ENCODE assay signal across 14 mouse cellular contexts in genomic region chr17:35124261-35124896, GRCm38 (mm10). TPM values are rescaled to one million over a fixed set of nuclear protein-coding genes. Genes with fewer than 3 reads are reported as not detected.
DNase-seq lines count a peak whose midpoint lies in the region; ATAC-seq and TF ChIP-seq lines count a peak whose summit lies in the region.
"Not testable (repeated sequence)": the region's sequence is repeated elsewhere in the genome, so short reads cannot be mapped to it uniquely, and the experiment has no call there.
"Had no signal": no experiment of that assay in that cellular context is flagged by ENCODE, and none has a peak within 500 bp of the region (broad histone marks: within the 10 kb centered on the region; RNA-seq: fewer than 3 reads in every experiment).

No protein-coding gene starts in this region.

- H3K4me2 ChIP-seq in intestine, embryonic 16.5 days (ENCODE audit: low read depth, low read length); stomach, embryonic 16.5 days (ENCODE audit: low read depth, low read length): not testable (repeated sequence)

- peaks cover 24% of the 10 kb centered on the region for H3K79me2 ChIP-seq in liver, adult 2 months (ENCODE audit: control insufficient read depth, insufficient read depth, low read length)

- peak overlapping the region; percentile 50 for H3K27ac ChIP-seq in bone marrow, adult 2 months (ENCODE audit: control insufficient read depth, insufficient read depth, low read depth, low read length, poor library complexity)
- H3K27ac ChIP-seq in intestine, embryonic 16.5 days (ENCODE audit: low read length): peak overlapping the region; percentile 94
- peak overlapping the region; percentile 21; the same call in 1 of the 2 replicates for H3K27ac ChIP-seq in kidney, adult 2 months (ENCODE audit: insufficient read depth, low read depth, low read length)
- H3K27ac ChIP-seq in liver, adult 2 months (replicated peaks; ENCODE audit: insufficient read depth, low read depth, low read length); midbrain, embryonic 10.5 days (replicated peaks): not testable (repeated sequence)
- H3K27ac ChIP-seq in stomach, embryonic 16.5 days (ENCODE audit: low read length): peak overlapping the region; percentile 90; the same call in 1 of the 2 replicates

- not testable (repeated sequence) for H3K9ac ChIP-seq in intestine, embryonic 16.5 days (ENCODE audit: low read depth, low read length); liver, adult 2 months (ENCODE audit: low read depth, low read length); stomach, embryonic 16.5 days (ENCODE audit: low read length)

- H3K4me3 ChIP-seq in bone marrow, adult 2 months (replicated peaks; ENCODE audit: control insufficient read depth, low read depth, low read length); intestine, embryonic 16.5 days (ENCODE audit: low read length); kidney, adult 2 months (ENCODE audit: insufficient read depth, low read depth, low read length); liver, adult 2 months (ENCODE audit: insufficient read depth, low read depth, low read length); stomach, embryonic 16.5 days (replicated peaks; ENCODE audit: low read length): not testable (repeated sequence)
- 0 out of 2 replicates have a peak overlapping the region, but pooled peaks have one; percentile 1 for H3K4me3 ChIP-seq in midbrain, embryonic 10.5 days

- not testable (repeated sequence) for ATAC-seq in intestine, embryonic 16.5 days; stomach, embryonic 16.5 days (ENCODE audit: insufficient read depth, low FRiP score)

- WGBS in bone marrow, adult 2 months: 89% methylated on average over 12 of the region's 12 CpGs
- 83% methylated on average over 12 of the region's 12 CpGs for WGBS in intestine, embryonic 16.5 days
- 80% methylated on average over 12 of the region's 12 CpGs for WGBS in kidney, adult 2 months
- WGBS in liver, adult 2 months: 85% methylated on average over 12 of the region's 12 CpGs
- 93% methylated on average over 12 of the region's 12 CpGs for WGBS in midbrain, embryonic 10.5 days
- 90% methylated on average over 12 of the region's 12 CpGs for WGBS in stomach, embryonic 16.5 days

- H3K36me3 ChIP-seq in intestine, embryonic 16.5 days (ENCODE audit: control insufficient read depth, insufficient read depth, low read length); kidney, adult 2 months (ENCODE audit: control insufficient read depth, insufficient read depth, low read length); stomach, embryonic 16.5 days (ENCODE audit: control insufficient read depth, insufficient read depth, low read length): not testable (repeated sequence)
- H3K36me3 ChIP-seq in liver, adult 2 months (ENCODE audit: control insufficient read depth, insufficient read depth, low read length): peaks cover 11% of the 10 kb centered on the region; the same call in 1 of the 2 replicates
- peaks cover 37% of the 10 kb centered on the region for H3K36me3 ChIP-seq in midbrain, embryonic 10.5 days

- H3K4me1 ChIP-seq in bone marrow, adult 2 months (ENCODE audit: control insufficient read depth, insufficient read depth, low read length): not testable (repeated sequence)
- H3K4me1 ChIP-seq in intestine, embryonic 16.5 days (ENCODE audit: control insufficient read depth, insufficient read depth, low read length): peaks cover 37% of the 10 kb centered on the region
- H3K4me1 ChIP-seq in kidney, adult 2 months (ENCODE audit: control insufficient read depth, insufficient read depth, low read length): peaks cover 26% of the 10 kb centered on the region; the same call in 1 of the 2 replicates
- H3K4me1 ChIP-seq in liver, adult 2 months (ENCODE audit: control insufficient read depth, insufficient read depth, low read length): peaks cover 23% of the 10 kb centered on the region
- peaks cover 53% of the 10 kb centered on the region for H3K4me1 ChIP-seq in midbrain, embryonic 10.5 days
- peaks cover 42% of the 10 kb centered on the region for H3K4me1 ChIP-seq in stomach, embryonic 16.5 days (ENCODE audit: control insufficient read depth, insufficient read depth, low read length)

- not testable (repeated sequence) for H3K9me3 ChIP-seq in intestine, embryonic 16.5 days (ENCODE audit: control insufficient read depth, low read length); midbrain, embryonic 10.5 days (replicated peaks); stomach, embryonic 16.5 days (replicated peaks; ENCODE audit: control insufficient read depth, low read length)

- not testable (repeated sequence) for H3K27me3 ChIP-seq in intestine, embryonic 16.5 days (replicated peaks; ENCODE audit: control insufficient read depth, insufficient read depth, low read length); kidney, adult 2 months (replicated peaks; ENCODE audit: control insufficient read depth, insufficient read depth, low read length); liver, adult 2 months (ENCODE audit: control insufficient read depth, insufficient read depth, low read length); midbrain, embryonic 10.5 days (ENCODE audit: low read depth, poor library complexity, severe bottlenecking); stomach, embryonic 16.5 days (ENCODE audit: control insufficient read depth, insufficient read depth, low read length)

- peak; percentile 56 for DNase-seq in cerebellum, adult 9-11 months
- peak; percentile 62 for DNase-seq in kidney, adult 2 months
- DNase-seq in kidney, postnatal 36 days: peak; percentile 48 to 56
- DNase-seq in liver, adult 2 months (ENCODE audit: extremely low read depth, low read depth, low spot score): peak; percentile 38
- not testable (repeated sequence) for DNase-seq in midbrain, embryonic 10.5 days (ENCODE audit: low spot score)

- not testable (repeated sequence) for TF ChIP-seq POLR2A in bone marrow, adult 2 months (IDR thresholded peaks at IDR 0.05; ENCODE audit: borderline replicate concordance, control insufficient read depth, low read depth, low read length); kidney, adult 2 months (IDR thresholded peaks at IDR 0.05; ENCODE audit: low read depth, low read length); liver, adult 2 months (IDR thresholded peaks at IDR 0.05; ENCODE audit: extremely low read depth, insufficient read depth, low read length)

- not testable (repeated sequence) for TF ChIP-seq CTCF in bone marrow, adult 2 months (IDR thresholded peaks at IDR 0.05; ENCODE audit: control insufficient read depth, insufficient read depth, low read length); kidney, adult 2 months (conservative IDR thresholded peaks at IDR 0.05; ENCODE audit: insufficient read depth, insufficient read length, low read depth, low read length); liver, adult 2 months (IDR thresholded peaks at IDR 0.05; ENCODE audit: low read depth, low read length)

RNA-seq across cellular contexts. Expression of gene D17H6S53E, which starts 1.8 kb away (rescaled TPM):
- 6.8 and 20.2 TPM in 2 replicates for polyA plus RNA-seq in bone marrow, adult 2 months (2011; ENCODE audit: insufficient read depth, insufficient read length, low replicate concordance, missing spikeins)
- 15.4 and 18.3 TPM in 2 replicates for polyA plus RNA-seq in intestine, embryonic 16.5 days (2015; fragmentation: Nextera tagmentation; extraction: Ambion mirVana)
- 10.7 and 12.9 TPM in 2 replicates for polyA plus RNA-seq in kidney, adult 2 months (2012; rRNA removed)
- 9.8 and 11.4 TPM in 2 replicates for total RNA-seq in liver, adult 2 months (2014; rRNA removed)
- 12.4 and 18.3 TPM in 2 replicates for polyA plus RNA-seq in liver, adult 2 months (2012; rRNA removed)
- polyA plus RNA-seq in midbrain, embryonic 10.5 days (2016; fragmentation: Nextera tagmentation; extraction: Ambion mirVana): 9.5 and 9.6 TPM in 2 replicates
- 11.7 and 14.2 TPM in 2 replicates for polyA plus RNA-seq in stomach, embryonic 16.5 days (2015; fragmentation: Nextera tagmentation; extraction: Ambion mirVana)

RNA-seq across cellular contexts. Expression of gene Csnk2b, which starts 2.5 kb away (rescaled TPM):
- polyA plus RNA-seq in bone marrow, adult 2 months (2011; ENCODE audit: insufficient read depth, insufficient read length, low replicate concordance, missing spikeins): 155 and 166 TPM in 2 replicates
- 246 and 254 TPM in 2 replicates for polyA plus RNA-seq in intestine, embryonic 16.5 days (2015; fragmentation: Nextera tagmentation; extraction: Ambion mirVana)
- 434 and 474 TPM in 2 replicates for polyA plus RNA-seq in kidney, adult 2 months (2012; rRNA removed)
- 60.9 and 111 TPM in 2 replicates for total RNA-seq in liver, adult 2 months (2014; rRNA removed)
- 215 and 228 TPM in 2 replicates for polyA plus RNA-seq in liver, adult 2 months (2012; rRNA removed)
- 299 and 306 TPM in 2 replicates for polyA plus RNA-seq in midbrain, embryonic 10.5 days (2016; fragmentation: Nextera tagmentation; extraction: Ambion mirVana)
- polyA plus RNA-seq in stomach, embryonic 16.5 days (2015; fragmentation: Nextera tagmentation; extraction: Ambion mirVana): 245 and 269 TPM in 2 replicates

RNA-seq across cellular contexts. Expression of gene Gpank1, which starts 3.1 kb away (rescaled TPM):
- polyA plus RNA-seq in bone marrow, adult 2 months (2011; ENCODE audit: insufficient read depth, insufficient read length, low replicate concordance, missing spikeins): 29.8 and 39.0 TPM in 2 replicates
- polyA plus RNA-seq in intestine, embryonic 16.5 days (2015; fragmentation: Nextera tagmentation; extraction: Ambion mirVana): 16.8 and 21.3 TPM in 2 replicates
- polyA plus RNA-seq in kidney, adult 2 months (2012; rRNA removed): 15.1 and 15.5 TPM in 2 replicates
- 9.6 and 9.8 TPM in 2 replicates for total RNA-seq in liver, adult 2 months (2014; rRNA removed)
- 10.5 and 11.4 TPM in 2 replicates for polyA plus RNA-seq in liver, adult 2 months (2012; rRNA removed)
- 33.4 and 34.5 TPM in 2 replicates for polyA plus RNA-seq in midbrain, embryonic 10.5 days (2016; fragmentation: Nextera tagmentation; extraction: Ambion mirVana)
- 18.1 and 19.4 TPM in 2 replicates for polyA plus RNA-seq in stomach, embryonic 16.5 days (2015; fragmentation: Nextera tagmentation; extraction: Ambion mirVana)

RNA-seq across cellular contexts. Expression of gene Apom, which starts 7.5 kb away (rescaled TPM):
- 6.0 TPM in 1 of 2 replicates, not detected in the other for polyA plus RNA-seq in bone marrow, adult 2 months (2011; ENCODE audit: insufficient read depth, insufficient read length, low replicate concordance, missing spikeins)
- 9.4 and 20.2 TPM in 2 replicates for polyA plus RNA-seq in intestine, embryonic 16.5 days (2015; fragmentation: Nextera tagmentation; extraction: Ambion mirVana)
- polyA plus RNA-seq in kidney, adult 2 months (2012; rRNA removed): 138 and 157 TPM in 2 replicates
- total RNA-seq in liver, adult 2 months (2014; rRNA removed): 432 and 465 TPM in 2 replicates
- 510 and 575 TPM in 2 replicates for polyA plus RNA-seq in liver, adult 2 months (2012; rRNA removed)
- 0.53 and 0.66 TPM in 2 replicates for polyA plus RNA-seq in midbrain, embryonic 10.5 days (2016; fragmentation: Nextera tagmentation; extraction: Ambion mirVana)
- 24.9 and 34.0 TPM in 2 replicates for polyA plus RNA-seq in stomach, embryonic 16.5 days (2015; fragmentation: Nextera tagmentation; extraction: Ambion mirVana)
- total RNA-seq: adrenal gland, adult 18-20 months; adrenal gland, postnatal 36 days; CH12.LX; common myeloid progenitor, adult 5-6 weeks had no signal
- polyA plus RNA-seq: activated CD4-positive, CD25-positive, alpha-beta regulatory T cell, adult 4 months; embryonic facial prominence, embryonic 15.5 days had no signal

RNA-seq across cellular contexts. Expression of gene Ly6g5b, which starts 9.2 kb away (rescaled TPM):
- 3.4 and 4.7 TPM in 2 replicates for polyA plus RNA-seq in bone marrow, adult 2 months (2011; ENCODE audit: insufficient read depth, insufficient read length, low replicate concordance, missing spikeins)
- polyA plus RNA-seq in intestine, embryonic 16.5 days (2015; fragmentation: Nextera tagmentation; extraction: Ambion mirVana): 0.56 and 0.66 TPM in 2 replicates
- polyA plus RNA-seq in kidney, adult 2 months (2012; rRNA removed): 0.81 and 1.0 TPM in 2 replicates
- total RNA-seq in liver, adult 2 months (2014; rRNA removed): 0.40 and 0.46 TPM in 2 replicates
- 0.26 and 0.62 TPM in 2 replicates for polyA plus RNA-seq in liver, adult 2 months (2012; rRNA removed)
- polyA plus RNA-seq in midbrain, embryonic 10.5 days (2016; fragmentation: Nextera tagmentation; extraction: Ambion mirVana): 0.99 and 1.1 TPM in 2 replicates
- polyA plus RNA-seq in stomach, embryonic 16.5 days (2015; fragmentation: Nextera tagmentation; extraction: Ambion mirVana): 0.53 and 0.89 TPM in 2 replicates
- total RNA-seq: common myeloid progenitor, adult 5-6 weeks had no signal
